ENCODE assay signal across 25 mouse cellular contexts in the genomic region with DNA sequence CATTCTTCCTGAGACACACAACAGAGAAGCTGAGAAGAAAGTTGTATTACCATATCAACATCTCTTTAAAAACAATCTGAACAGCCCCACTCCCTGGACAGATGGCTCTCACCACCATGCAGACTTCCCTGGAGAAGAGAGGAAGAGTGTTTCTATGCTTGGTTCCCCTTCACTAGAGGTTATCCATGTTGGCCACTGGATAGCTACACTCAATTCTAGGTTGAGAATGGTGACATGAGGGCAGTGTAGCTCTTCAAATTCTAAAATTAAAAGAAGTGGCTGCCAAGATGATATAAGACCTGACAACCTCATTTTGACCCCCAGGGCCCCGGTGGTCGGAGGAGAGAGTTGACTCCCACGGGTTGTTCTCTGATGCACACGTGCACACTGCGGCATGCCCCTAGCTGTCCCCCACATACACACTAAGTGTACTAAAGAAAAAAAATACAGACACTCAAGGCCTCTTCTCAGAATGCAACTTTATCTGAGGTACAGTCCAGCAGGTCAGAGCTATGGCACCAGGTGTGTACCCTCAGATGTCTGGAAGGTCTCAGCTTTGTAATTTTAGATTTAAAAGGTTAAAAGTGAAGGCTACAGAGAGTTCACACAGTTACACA.
"Had no signal": no experiment of that assay in that cellular context is flagged by ENCODE, and none has a peak within 500 bp of the region (broad histone marks: within the 10 kb centered on the region; RNA-seq: fewer than 3 reads in every experiment).

No protein-coding gene starts in this region.

- H3K36me3 ChIP-seq: heart, embryonic 10.5 days; heart, embryonic 12.5 days; hindbrain, embryonic 10.5 days; hindbrain, embryonic 12.5 days; intestine, embryonic 15.5 days; limb, embryonic 12.5 days; liver, embryonic 13.5 days; liver, embryonic 15.5 days had no signal

- H3K4me2 ChIP-seq: heart, embryonic 12.5 days; hindbrain, embryonic 12.5 days; hindbrain, embryonic 14.5 days; intestine, embryonic 15.5 days; limb, embryonic 12.5 days; liver, embryonic 11.5 days; liver, embryonic 13.5 days; liver, embryonic 15.5 days had no signal

- ATAC-seq: hindbrain, embryonic 16.5 days; inflammation-experienced regulatory T-cells, adult 6 months; intestine, embryonic 15.5 days; intestine, postnatal 0 days had no signal

- H3K4me1 ChIP-seq: heart, embryonic 10.5 days; hindbrain, embryonic 10.5 days; intestine, embryonic 15.5 days; limb, embryonic 12.5 days; liver, embryonic 13.5 days; liver, embryonic 15.5 days had no signal

- H3K27me3 ChIP-seq: heart, embryonic 12.5 days; hindbrain, embryonic 12.5 days; intestine, embryonic 15.5 days; limb, embryonic 12.5 days; liver, embryonic 13.5 days; liver, embryonic 15.5 days had no signal

- H3K9me3 ChIP-seq: heart, embryonic 10.5 days; heart, embryonic 12.5 days; hindbrain, embryonic 10.5 days; hindbrain, embryonic 12.5 days; intestine, embryonic 15.5 days; limb, embryonic 12.5 days; liver, embryonic 13.5 days; liver, embryonic 15.5 days had no signal

- DNase-seq: gastrocnemius, adult 2 months; gastrocnemius, postnatal 10 days; gastrocnemius, postnatal 25 days; heart, adult 18-20 months; heart, postnatal 10 days; heart, postnatal 4 days; kidney, adult 18-20 months; kidney, adult 9 months; kidney, postnatal 36 days; liver; liver, embryonic 13.5 days had no signal

- H3K4me3 ChIP-seq: gastrocnemius, adult 2 months; heart, embryonic 10.5 days; heart, embryonic 12.5 days; hindbrain, embryonic 10.5 days; hindbrain, embryonic 12.5 days; intestine, embryonic 15.5 days; layer of hippocampus, adult 2 months; left cerebral cortex, adult 2 months; limb, embryonic 12.5 days; liver, embryonic 13.5 days; liver, embryonic 15.5 days had no signal

- H3K9ac ChIP-seq: heart, embryonic 12.5 days; hindbrain, embryonic 12.5 days; hindbrain, embryonic 14.5 days; intestine, embryonic 15.5 days; limb, embryonic 12.5 days; liver, embryonic 13.5 days; liver, embryonic 15.5 days had no signal

- H3K27ac ChIP-seq: gastrocnemius, adult 2 months; heart, embryonic 10.5 days; hindbrain, embryonic 10.5 days; hindbrain, embryonic 12.5 days; hindbrain, embryonic 14.5 days; intestine, embryonic 15.5 days; layer of hippocampus, adult 2 months; left cerebral cortex, adult 2 months; limb, embryonic 12.5 days; liver, embryonic 13.5 days; liver, embryonic 15.5 days had no signal
